Mouse (Mus musculus): ENCODE results near the gene Tph2. TPM values are rescaled to one million over a fixed set of nuclear protein-coding genes. Genes with fewer than 3 reads are reported as not detected.

The Tph2 gene
- polyA plus RNA-seq, 2 experiments from 2014 or later: not detected

DNA sequence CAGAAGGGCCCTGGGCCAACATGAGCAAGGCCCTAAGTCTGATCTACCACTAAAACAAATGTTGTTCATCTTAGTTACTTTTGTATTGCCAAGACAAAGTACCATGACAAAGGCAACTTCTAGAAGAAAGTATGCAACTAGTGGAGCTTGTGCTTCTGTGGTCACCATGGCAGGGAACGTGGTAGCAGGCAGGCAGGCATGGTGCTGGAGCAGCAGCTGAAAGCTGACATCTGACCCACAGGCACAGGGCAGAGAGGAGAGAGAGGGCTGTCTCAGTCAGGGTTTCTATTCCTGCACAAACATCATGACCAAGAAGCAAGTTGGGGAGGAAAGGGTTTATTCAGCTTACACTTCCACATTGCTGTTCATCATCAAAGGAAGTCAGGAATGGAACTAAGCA lies 56.9 kb downstream of the Tph2 start:
- ATAC-seq: no peak

DNA sequence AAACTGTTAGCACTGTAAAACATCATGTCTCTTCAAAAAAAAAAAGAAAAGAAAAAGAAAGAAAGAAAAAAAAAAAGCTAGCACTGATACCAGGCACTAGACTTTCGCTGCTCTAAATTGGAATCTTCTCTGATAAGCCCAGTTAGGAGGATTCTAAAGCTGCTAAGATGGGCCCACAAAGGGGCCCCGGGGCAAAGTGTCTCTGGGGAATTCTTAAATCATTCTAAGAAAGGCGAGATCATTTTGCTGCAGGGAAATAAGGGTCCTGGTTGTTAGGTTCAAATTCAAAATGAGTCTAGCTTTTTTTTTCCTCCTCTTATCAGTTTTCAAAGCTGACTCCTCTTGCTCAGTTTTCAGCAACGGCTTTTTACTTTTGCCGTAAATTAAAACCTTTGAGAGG lies 59.3 kb downstream of the Tph2 start:
- no peak for ATAC-seq

GRCm38 (mm10) chr10:115125027-115125426 lies 59.8 kb downstream of the Tph2 start:
- no peak for ATAC-seq

- ATAC-seq: no peak
These were observed 76.9 kb downstream of the Tph2 start for GRCm38 (mm10) chr10:115107666-115108540.

GRCm38 (mm10) chr10:115104175-115104574 lies 80.6 kb downstream of the Tph2 start:
- no peak for ATAC-seq

DNA sequence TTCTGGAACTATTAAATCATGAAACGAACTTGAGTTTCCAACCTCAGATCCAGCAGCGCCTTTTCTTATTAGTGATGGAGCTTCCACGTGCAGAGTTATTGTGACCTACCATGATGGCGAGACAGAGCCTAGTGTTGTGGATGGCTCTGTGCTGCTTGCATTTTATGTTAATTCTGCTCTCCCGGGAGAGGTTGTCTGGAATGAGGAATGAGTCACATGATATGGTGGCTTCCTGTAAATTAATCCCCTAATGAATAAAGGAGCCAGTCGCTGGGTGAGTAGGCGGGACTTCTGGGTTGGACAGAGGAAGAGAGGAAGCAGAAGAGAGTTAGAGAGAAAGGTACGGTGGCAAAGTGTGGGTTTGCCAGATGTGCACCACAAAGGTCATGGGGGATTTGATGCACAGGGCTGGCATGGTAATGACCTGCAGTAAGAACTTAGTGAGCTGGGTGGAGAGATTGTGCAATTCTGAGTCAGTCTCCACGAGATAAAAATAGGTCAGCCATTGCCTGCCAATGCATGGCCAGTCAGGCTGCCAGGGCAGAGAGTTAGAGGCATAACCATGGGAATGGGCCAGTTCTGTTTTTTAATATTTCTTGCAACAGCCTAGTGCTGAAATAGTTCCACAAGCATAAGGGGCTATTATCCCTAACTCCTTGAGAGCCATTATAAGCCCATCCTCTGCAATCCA lies 84.8 kb downstream of the Tph2 start:
- no peak for ATAC-seq

- no peak for ATAC-seq
These were observed 87.7 kb downstream of the Tph2 start for GRCm38 (mm10) chr10:115097163-115097562.

- ATAC-seq: no peak
These were observed 88.6 kb downstream of the Tph2 start for GRCm38 (mm10) chr10:115096191-115096590.

GRCm38 (mm10) chr10:115078232-115078631 lies 106.6 kb downstream of the Tph2 start:
- no peak for ATAC-seq

GRCm38 (mm10) chr10:115069123-115069911 lies 115.5 kb downstream of the Tph2 start:
- no peak for ATAC-seq

DNA sequence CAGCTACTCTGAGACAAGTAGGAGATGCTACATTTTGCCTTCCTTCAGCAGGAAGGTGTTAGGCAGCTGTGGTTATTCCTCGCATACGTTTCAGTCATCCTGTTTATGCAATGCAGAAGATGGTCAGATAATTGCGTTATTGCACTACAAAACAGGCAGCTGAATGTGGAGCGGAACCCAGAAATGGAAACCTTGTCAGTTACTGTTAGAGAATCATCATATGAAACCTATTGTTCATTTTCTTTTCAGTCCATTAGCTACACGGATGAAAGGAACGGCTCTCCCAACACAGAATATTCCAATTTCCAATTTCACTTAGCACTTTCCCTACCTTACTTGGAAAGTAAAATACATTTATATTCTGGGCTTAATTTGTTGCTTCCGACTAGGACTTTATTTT lies 120.9 kb downstream of the Tph2 start:
- ATAC-seq: no peak

DNA sequence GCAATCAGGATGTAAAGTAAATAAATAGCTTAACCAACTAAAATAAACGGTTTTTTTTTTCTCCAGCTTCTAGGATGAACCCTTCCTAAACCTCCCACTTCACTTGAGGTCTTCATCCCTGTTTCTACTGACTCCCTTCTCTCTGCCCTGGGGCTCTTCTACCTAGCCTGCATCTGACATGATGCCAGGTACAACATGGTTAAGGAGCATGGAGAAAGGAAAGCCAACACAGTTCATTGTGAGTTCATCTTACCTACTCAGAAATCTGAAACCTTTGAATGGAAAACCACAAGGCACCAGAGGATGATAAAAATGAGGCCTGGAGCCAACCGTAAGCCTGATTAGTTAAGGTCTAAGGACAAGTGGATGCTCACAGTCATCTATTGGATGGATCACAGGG lies 123.3 kb downstream of the Tph2 start:
- no peak for ATAC-seq

GRCm38 (mm10) chr10:115060759-115061158 lies 124.1 kb downstream of the Tph2 start:
- ATAC-seq: no peak

DNA sequence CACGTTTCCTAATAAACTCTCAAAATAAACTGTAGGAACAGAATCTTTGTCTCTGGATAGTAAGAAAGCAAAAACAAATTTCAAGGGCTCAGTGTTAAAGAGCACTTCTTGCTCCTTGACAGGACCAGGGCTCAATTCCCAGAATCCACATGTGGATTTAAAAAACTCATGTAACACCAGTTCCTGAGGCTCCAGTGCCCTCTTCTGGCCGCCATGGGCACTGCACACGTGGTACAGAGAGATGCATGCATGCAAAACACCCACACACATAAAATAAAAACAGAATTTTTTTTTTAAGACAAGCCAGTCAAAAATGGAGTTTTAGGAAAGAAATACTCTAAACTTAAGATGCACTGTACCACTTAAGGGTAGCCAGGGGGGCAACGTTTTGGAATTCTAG lies 133.2 kb downstream of the Tph2 start:
- no peak for ATAC-seq

- no peak for ATAC-seq
These were observed 134.1 kb downstream of the Tph2 start for GRCm38 (mm10) chr10:115050674-115051073.

DNA sequence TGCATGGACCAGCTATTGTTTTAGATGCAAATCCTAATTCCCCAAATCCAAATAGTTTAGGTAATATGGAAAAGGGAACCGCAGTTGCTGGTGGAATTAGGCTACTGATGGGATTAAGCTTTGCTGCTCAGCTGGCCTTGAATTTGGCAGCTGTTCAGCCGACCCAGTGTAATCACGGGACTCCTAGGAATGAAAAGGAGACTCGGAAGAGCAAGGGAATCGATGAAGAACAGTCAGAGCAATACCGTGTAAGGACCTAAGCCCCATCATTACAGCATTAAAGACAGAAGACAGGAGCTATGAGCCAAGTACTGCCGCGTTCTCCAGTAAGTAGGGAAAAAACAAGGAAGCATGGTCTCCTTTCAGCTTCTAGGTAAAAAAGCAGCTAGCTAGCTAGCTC lies 134.6 kb downstream of the Tph2 start:
- ATAC-seq: no peak

DNA sequence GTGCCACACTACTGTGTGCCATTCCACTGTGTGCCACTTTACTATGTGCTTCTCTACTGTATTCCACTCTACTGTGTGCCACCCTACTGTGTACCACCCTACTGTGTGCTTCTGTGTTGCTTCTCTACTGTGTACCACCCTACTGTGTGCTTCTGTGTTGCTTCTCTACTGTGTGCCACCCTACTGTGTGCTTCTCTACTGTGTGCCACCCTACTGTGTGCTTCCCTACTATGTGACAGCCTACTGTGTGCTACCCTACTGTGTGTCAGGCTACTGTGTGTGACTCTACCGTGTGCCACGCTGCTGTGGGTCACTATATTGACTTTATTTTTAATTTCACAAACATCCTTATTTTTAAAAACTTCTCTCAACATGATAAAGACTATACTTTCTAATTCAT lies 136.3 kb downstream of the Tph2 start:
- no peak for ATAC-seq

GRCm38 (mm10) chr10:115035748-115036147 lies 149.1 kb downstream of the Tph2 start:
- no peak for ATAC-seq

Other genes starting within 250 kb of the Tph2 start
- gene Tbc1d15, start 66.4 kb upstream of the Tph2 start, polyA plus RNA-seq (2017; shearing (Covaris generic)): 100 to 1,000 TPM; 135 to 165 TPM
- 10 to 100 TPM; 17.9 to 25.3 TPM for gene Rab21, start 130.6 kb upstream of the Tph2 start, polyA plus RNA-seq (2017; shearing (Covaris generic))
- gene Tmem19, start 177.5 kb upstream of the Tph2 start, polyA plus RNA-seq (2017; shearing (Covaris generic)): 10 to 100 TPM; 50.9 to 54.8 TPM
- gene Thap2, start 199.4 kb upstream of the Tph2 start, polyA plus RNA-seq (2017; shearing (Covaris generic)): 10 to 100 TPM; 12.2 to 16.8 TPM
- 10 to 100 TPM; 33.8 to 39.0 TPM for gene Zfc3h1, start 199.9 kb upstream of the Tph2 start, polyA plus RNA-seq (2017; shearing (Covaris generic))

Data from CD4-positive, CD25-positive, alpha-beta regulatory T cell, adult 4 months (primary cell).